Mouse (Mus musculus): Measurements from ENCODE around the gene Arsb. TPM values are rescaled to one million over a fixed set of nuclear protein-coding genes. Genes with fewer than 3 reads are reported as not detected.

Gene Arsb
- polyA plus RNA-seq, 1 experiment, result 9.2 TPM

- H3K27me3 ChIP-seq (ENCODE audit: control insufficient read depth, insufficient read depth, insufficient read length), result no peaks in the 10 kb centered on the region
- no peaks in the 10 kb centered on the region for H3K79me2 ChIP-seq (ENCODE audit: control insufficient read depth, insufficient read depth)
- no peak for TF ChIP-seq MYOD1 (IDR thresholded peaks at IDR 0.05; ENCODE audit: control insufficient read depth, insufficient read length, low read depth)
- no peak for TF ChIP-seq CEBPB (IDR thresholded peaks at IDR 0.05; ENCODE audit: low read depth)
- TF ChIP-seq USF1 (IDR thresholded peaks at IDR 0.05; ENCODE audit: low read depth), result no peak
- no peak for TF ChIP-seq MYOG (IDR thresholded peaks at IDR 0.05; ENCODE audit: control insufficient read depth, extremely low read depth, insufficient read length)
- no peak for TF ChIP-seq CTCF (IDR thresholded peaks at IDR 0.05; ENCODE audit: control insufficient read depth, insufficient read depth, insufficient read length)
- no peak for TF ChIP-seq FOSL1 (IDR thresholded peaks at IDR 0.05; ENCODE audit: insufficient read depth, low read length, poor library complexity, severe bottlenecking)
- no peak for TF ChIP-seq MAX (IDR thresholded peaks at IDR 0.05)
- H3K4me3 ChIP-seq (ENCODE audit: insufficient read depth, poor library complexity, severe bottlenecking), result no peak overlapping the region
- H3ac ChIP-seq (ENCODE audit: control insufficient read depth, insufficient read length, low read depth), result no peak overlapping the region
- no peaks in the 10 kb centered on the region for H3K79me3 ChIP-seq (ENCODE audit: low read depth)
- H3K36me3 ChIP-seq (ENCODE audit: control insufficient read depth, insufficient read depth), result no peaks in the 10 kb centered on the region
Observed at GRCm38 (mm10) chr13:93829565-93830293, 58.3 kb downstream of the Arsb start.

GRCm38 (mm10) chr13:93830294-93830645 lies 58.8 kb downstream of the Arsb start:
- no peaks in the 10 kb centered on the region for H3K79me3 ChIP-seq (ENCODE audit: low read depth)
- no peaks in the 10 kb centered on the region for H3K79me2 ChIP-seq (ENCODE audit: control insufficient read depth, insufficient read depth)
- no peak overlapping the region for H3ac ChIP-seq (ENCODE audit: control insufficient read depth, insufficient read length, low read depth)
- H3K4me3 ChIP-seq (ENCODE audit: insufficient read depth, poor library complexity, severe bottlenecking), result no peak overlapping the region
- TF ChIP-seq CTCF (IDR thresholded peaks at IDR 0.05; ENCODE audit: control insufficient read depth, insufficient read depth, insufficient read length) (no peak), MYOD1 (IDR thresholded peaks at IDR 0.05; ENCODE audit: control insufficient read depth, insufficient read length, low read depth) (no peak), MAX (IDR thresholded peaks at IDR 0.05) (no peak), MYOG (IDR thresholded peaks at IDR 0.05; ENCODE audit: control insufficient read depth, extremely low read depth, insufficient read length) (no peak), CEBPB (IDR thresholded peaks at IDR 0.05; ENCODE audit: low read depth) (no peak), FOSL1 (IDR thresholded peaks at IDR 0.05; ENCODE audit: insufficient read depth, low read length, poor library complexity, severe bottlenecking) (no peak), USF1 (IDR thresholded peaks at IDR 0.05; ENCODE audit: low read depth) (no peak)
- no peaks in the 10 kb centered on the region for H3K36me3 ChIP-seq (ENCODE audit: control insufficient read depth, insufficient read depth)
- no peaks in the 10 kb centered on the region for H3K27me3 ChIP-seq (ENCODE audit: control insufficient read depth, insufficient read depth, insufficient read length)

- TF ChIP-seq MYOD1 (IDR thresholded peaks at IDR 0.05; ENCODE audit: control insufficient read depth, insufficient read length, low read depth) (no peak), USF1 (IDR thresholded peaks at IDR 0.05; ENCODE audit: low read depth) (peak; percentile 83)
Observed at GRCm38 (mm10) chr13:93837481-93838225, 66.2 kb downstream of the Arsb start.

DNA sequence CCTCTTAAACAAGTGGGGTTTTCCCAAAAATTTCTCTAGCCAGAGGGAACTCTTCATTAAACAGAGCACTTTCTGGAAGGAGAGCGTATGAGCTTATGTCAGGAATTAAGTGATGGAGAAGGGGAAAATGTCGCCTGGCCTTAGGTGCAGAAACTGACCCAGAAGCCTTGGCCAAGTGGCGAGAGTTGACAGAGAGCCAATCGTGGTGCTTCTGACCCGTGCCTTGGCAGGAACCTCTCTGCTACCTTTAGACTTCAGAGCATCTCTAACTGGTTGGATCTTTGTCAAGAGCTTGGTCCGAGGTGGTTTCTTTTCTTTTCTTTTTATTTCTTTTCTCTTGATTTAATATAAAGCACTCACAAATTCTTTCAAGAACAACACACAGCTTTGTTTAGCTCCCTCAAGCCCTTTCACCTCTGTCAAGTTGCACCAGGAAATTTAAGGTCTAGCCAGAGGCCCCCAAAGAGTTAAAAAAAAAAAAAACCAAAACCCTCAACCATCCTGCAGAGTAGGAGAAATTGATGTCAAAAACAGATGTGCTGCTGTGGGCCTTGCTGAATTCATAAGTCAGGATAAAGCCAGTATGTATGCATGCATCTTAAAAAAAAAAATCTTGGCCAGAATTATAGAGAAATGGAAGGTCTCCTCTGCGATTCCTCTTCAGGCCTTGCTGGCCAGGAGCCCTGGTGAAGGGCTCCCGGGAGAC lies 67.2 kb downstream of the Arsb start:
- TF ChIP-seq CTCF (IDR thresholded peaks at IDR 0.05; ENCODE audit: control insufficient read depth, insufficient read depth, insufficient read length) (no peak), MYOD1 (IDR thresholded peaks at IDR 0.05; ENCODE audit: control insufficient read depth, insufficient read length, low read depth) (no peak), CEBPB (IDR thresholded peaks at IDR 0.05; ENCODE audit: low read depth) (no peak), MAX (IDR thresholded peaks at IDR 0.05) (no peak), FOSL1 (IDR thresholded peaks at IDR 0.05; ENCODE audit: insufficient read depth, low read length, poor library complexity, severe bottlenecking) (no peak), MYOG (IDR thresholded peaks at IDR 0.05; ENCODE audit: control insufficient read depth, extremely low read depth, insufficient read length) (no peak), USF1 (IDR thresholded peaks at IDR 0.05; ENCODE audit: low read depth) (no peak)

More at GRCm38 (mm10) chr13:93837481-93838225, 66.2 kb downstream of the Arsb start:
- no peaks in the 10 kb centered on the region for H3K27me3 ChIP-seq (ENCODE audit: control insufficient read depth, insufficient read depth, insufficient read length)
- H3K79me2 ChIP-seq (ENCODE audit: control insufficient read depth, insufficient read depth), result no peaks in the 10 kb centered on the region
- no peaks in the 10 kb centered on the region for H3K79me3 ChIP-seq (ENCODE audit: low read depth)
- no peak overlapping the region for H3K4me3 ChIP-seq (ENCODE audit: insufficient read depth, poor library complexity, severe bottlenecking)
- no peak overlapping the region for H3ac ChIP-seq (ENCODE audit: control insufficient read depth, insufficient read length, low read depth)
- no peaks in the 10 kb centered on the region for H3K36me3 ChIP-seq (ENCODE audit: control insufficient read depth, insufficient read depth)

GRCm38 (mm10) chr13:93839137-93839630 lies 67.8 kb downstream of the Arsb start:
- TF ChIP-seq MYOG (IDR thresholded peaks at IDR 0.05; ENCODE audit: control insufficient read depth, extremely low read depth, insufficient read length), result no peak
- TF ChIP-seq CTCF (IDR thresholded peaks at IDR 0.05; ENCODE audit: control insufficient read depth, insufficient read depth, insufficient read length), result no peak
- no peak for TF ChIP-seq MAX (IDR thresholded peaks at IDR 0.05)
- no peak for TF ChIP-seq MYOD1 (IDR thresholded peaks at IDR 0.05; ENCODE audit: control insufficient read depth, insufficient read length, low read depth)
- no peak for TF ChIP-seq CEBPB (IDR thresholded peaks at IDR 0.05; ENCODE audit: low read depth)
- no peak for TF ChIP-seq FOSL1 (IDR thresholded peaks at IDR 0.05; ENCODE audit: insufficient read depth, low read length, poor library complexity, severe bottlenecking)
- no peak for TF ChIP-seq USF1 (IDR thresholded peaks at IDR 0.05; ENCODE audit: low read depth)
- no peak overlapping the region for H3ac ChIP-seq (ENCODE audit: control insufficient read depth, insufficient read length, low read depth)
- H3K36me3 ChIP-seq (ENCODE audit: control insufficient read depth, insufficient read depth), result no peaks in the 10 kb centered on the region
- no peaks in the 10 kb centered on the region for H3K79me2 ChIP-seq (ENCODE audit: control insufficient read depth, insufficient read depth)
- H3K79me3 ChIP-seq (ENCODE audit: low read depth), result no peaks in the 10 kb centered on the region
- no peaks in the 10 kb centered on the region for H3K27me3 ChIP-seq (ENCODE audit: control insufficient read depth, insufficient read depth, insufficient read length)
- no peak overlapping the region for H3K4me3 ChIP-seq (ENCODE audit: insufficient read depth, poor library complexity, severe bottlenecking)

More for the DNA sequence above, 67.2 kb downstream of the Arsb start:
- Histone ChIP-seq H3K27me3 (ENCODE audit: control insufficient read depth, insufficient read depth, insufficient read length) (no peaks in the 10 kb centered on the region), H3ac (ENCODE audit: control insufficient read depth, insufficient read length, low read depth) (no peak overlapping the region), H3K79me3 (ENCODE audit: low read depth) (no peaks in the 10 kb centered on the region), H3K79me2 (ENCODE audit: control insufficient read depth, insufficient read depth) (no peaks in the 10 kb centered on the region), H3K4me3 (ENCODE audit: insufficient read depth, poor library complexity, severe bottlenecking) (no peak overlapping the region), H3K36me3 (ENCODE audit: control insufficient read depth, insufficient read depth) (no peaks in the 10 kb centered on the region)
